Mouse (Mus musculus): ENCODE data around the gene Tex21.

GRCm38 (mm10) chr12:76268686-76269085 lies 22.1 kb upstream of the Tex21 start:
- TF ChIP-seq HCFC1 (IDR thresholded peaks at IDR 0.05; ENCODE audit: low read depth, low read length) (no peak), CTCF (IDR thresholded peaks at IDR 0.05 in 2 of 3, conservative IDR thresholded peaks at IDR 0.05 in 1 of 3; ENCODE audit: control insufficient read depth in 1 of 3, insufficient read depth in 1 of 3, low read depth in 2 of 3, low read length in 3 of 3, poor library complexity in 1 of 3, severe bottlenecking in 1 of 3) (no peak), RCOR1 (IDR thresholded peaks at IDR 0.05; ENCODE audit: low read depth, low read length) (no peak), TAL1 (IDR thresholded peaks at IDR 0.05; ENCODE audit: low read length) (no peak), POLR2A (IDR thresholded peaks at IDR 0.05; ENCODE audit: control insufficient read depth in 1 of 2, insufficient read depth in 1 of 2, low read depth in 1 of 2, low read length in 2 of 2, poor library complexity in 1 of 2) (no peak), GABPA (IDR thresholded peaks at IDR 0.05; ENCODE audit: low read depth, low read length) (no peak), CHD1 (IDR thresholded peaks at IDR 0.05; ENCODE audit: low read depth, low read length) (no peak), TCF12 (IDR thresholded peaks at IDR 0.05; ENCODE audit: low read depth, low read length) (no peak), MAX (IDR thresholded peaks at IDR 0.05; ENCODE audit: low read length) (no peak), NRF1 (IDR thresholded peaks at IDR 0.05; ENCODE audit: insufficient read depth, low read depth, low read length, poor library complexity, severe bottlenecking) (no peak)

All from MEL (cell line).